Mouse (Mus musculus): Measurements from ENCODE around the gene Gm20911.
"Not testable (repeated sequence)": the region's sequence is repeated elsewhere in the genome, so short reads cannot be mapped to it uniquely, and the experiment has no call there.

The Gm20911 gene

GRCm38 (mm10) chrY:81457707-81458106 is at the start of gene Gm20911:
Gene Gm20911, plus strand, starts transcription at chrY:81458007.
- not testable (repeated sequence) for DNase-seq

Data from lung, postnatal 10 days (tissue).